Mouse (Mus musculus) testis, postnatal 10 days (tissue): Measurements from ENCODE around the gene Dhx38.
A peak's percentile ranks its signal among the peaks of the same experiment; 100 is the strongest.

Experiments used
- DNase-seq: peaks from one replicate; pipeline ENCODE4 v3.0.0; 2021; ENCODE audit warnings: low spot score

Gene Dhx38

GRCm38 (mm10) chr8:109565498-109566333 is at the start of gene Dhx38, which contains the start of gene Txnl4b:
Gene Dhx38, minus strand, starts transcription at chr8:109565861.
Gene Txnl4b, plus strand, starts transcription at chr8:109565892.
- DNase-seq, result peak; percentile 97

GRCm38 (mm10) chr8:109614243-109615210 is 48.9 kb upstream of the Dhx38 start, which contains the start of gene Pkd1l3:
Gene Pkd1l3, plus strand, starts transcription at chr8:109614517.
- DNase-seq, result no peak

GRCm38 (mm10) chr8:109609153-109609502 is 43.5 kb upstream of the Dhx38 start:
- peak; percentile 55 for DNase-seq

DNA sequence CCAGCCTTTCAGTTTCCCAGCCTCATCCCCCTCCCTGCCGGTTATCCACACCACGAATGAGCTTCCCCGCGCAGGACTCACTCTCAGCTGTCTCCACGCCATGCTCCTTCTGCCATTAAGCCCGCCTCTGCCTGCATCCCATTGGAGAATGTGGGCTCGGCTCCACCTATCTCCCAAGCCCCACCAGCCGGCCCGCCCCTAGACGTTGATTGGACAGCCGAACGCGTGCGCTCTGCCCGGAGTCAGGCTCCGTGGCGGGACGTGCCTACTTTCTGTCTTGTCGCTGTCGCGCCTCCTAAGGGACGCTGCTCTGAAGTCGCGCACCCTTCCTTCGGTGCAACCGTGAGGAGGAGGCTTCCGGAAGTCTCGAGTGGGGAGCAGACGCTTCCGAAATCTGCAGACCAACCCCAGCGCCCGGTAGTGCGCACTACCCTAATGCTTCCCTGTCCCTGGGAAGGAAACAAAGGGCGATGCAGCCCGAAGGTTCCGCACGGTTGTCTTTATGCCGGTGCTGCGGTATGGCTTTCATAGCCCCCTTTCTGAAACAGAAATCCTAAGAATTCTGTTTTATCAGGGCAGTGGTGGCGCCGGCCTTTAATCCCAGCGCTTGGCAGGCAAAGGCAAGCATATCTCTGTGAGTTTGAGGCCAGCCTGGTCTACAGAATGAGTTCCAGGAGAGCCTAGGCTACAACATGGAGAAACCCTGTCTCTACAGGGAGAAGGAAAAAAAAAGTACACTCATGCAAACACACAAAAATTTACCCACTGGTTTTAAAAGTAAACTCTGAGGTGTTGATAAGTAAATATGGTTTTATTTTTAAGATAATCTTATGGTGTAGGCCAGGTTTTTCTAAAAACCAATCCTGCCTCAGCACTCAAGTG is 42.9 kb upstream of the Dhx38 start, which contains the start of gene Dhodh:
TSS of gene Dhodh (minus strand) at position 403 of the 882 bp plus-strand sequence.
- DNase-seq, result peak; percentile 96

GRCm38 (mm10) chr8:109607650-109608049 is 42.0 kb upstream of the Dhx38 start:
- no peak for DNase-seq

GRCm38 (mm10) chr8:109606725-109607124 is 41.1 kb upstream of the Dhx38 start:
- DNase-seq, result no peak

GRCm38 (mm10) chr8:109595854-109596253 is 30.2 kb upstream of the Dhx38 start:
- DNase-seq, result peak; percentile 80

DNA sequence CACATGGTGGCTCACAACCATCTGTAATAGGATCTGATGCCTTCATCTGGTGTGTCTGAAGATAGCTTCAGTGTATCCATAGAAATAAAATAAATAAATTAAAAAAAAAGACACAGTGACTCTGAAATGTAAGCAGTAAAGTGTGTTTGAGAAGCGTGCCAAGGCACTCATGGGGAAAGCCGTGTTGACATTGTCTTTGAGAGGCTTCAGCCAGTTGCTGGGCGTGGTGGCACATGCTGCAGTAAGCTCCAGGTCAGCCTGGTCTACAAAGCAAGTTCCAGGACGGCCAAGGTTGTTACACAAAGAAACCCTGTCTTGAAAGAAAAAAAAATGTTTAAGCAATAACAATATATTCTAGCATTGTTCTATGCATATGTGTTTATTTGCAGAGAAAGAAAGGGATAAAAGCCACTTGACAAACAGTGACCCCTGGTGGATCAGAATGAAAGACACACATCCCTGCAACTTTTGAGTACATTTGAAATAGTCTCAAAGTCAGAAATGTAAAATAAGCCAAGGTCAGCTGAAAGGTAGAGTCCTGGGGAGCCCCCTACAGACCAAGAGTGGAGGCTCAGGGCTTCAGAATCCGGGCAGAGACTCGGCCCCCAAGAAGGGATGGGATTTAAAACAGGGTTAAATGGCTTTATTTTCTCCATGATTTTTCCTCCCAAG is 27.6 kb upstream of the Dhx38 start:
- no peak for DNase-seq

DNA sequence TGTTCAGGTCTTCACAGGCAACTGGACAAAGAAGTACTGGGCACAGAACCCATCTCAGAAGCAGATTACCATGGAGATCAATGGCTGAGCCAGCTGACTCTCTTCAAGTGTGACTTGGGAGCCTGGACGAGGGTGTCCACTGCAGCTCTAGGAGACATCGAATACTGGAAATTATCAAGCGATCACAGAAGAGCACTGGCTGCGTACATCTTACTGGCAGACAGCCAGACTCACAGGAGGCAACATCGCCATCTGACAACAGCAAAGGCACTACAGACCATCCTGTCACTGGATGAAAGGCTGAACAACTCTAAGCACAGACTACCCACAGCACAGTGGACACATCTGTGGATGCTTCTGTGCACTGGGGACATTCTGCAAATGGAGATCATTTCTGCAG is 26.5 kb upstream of the Dhx38 start:
- DNase-seq, result no peak

DNA sequence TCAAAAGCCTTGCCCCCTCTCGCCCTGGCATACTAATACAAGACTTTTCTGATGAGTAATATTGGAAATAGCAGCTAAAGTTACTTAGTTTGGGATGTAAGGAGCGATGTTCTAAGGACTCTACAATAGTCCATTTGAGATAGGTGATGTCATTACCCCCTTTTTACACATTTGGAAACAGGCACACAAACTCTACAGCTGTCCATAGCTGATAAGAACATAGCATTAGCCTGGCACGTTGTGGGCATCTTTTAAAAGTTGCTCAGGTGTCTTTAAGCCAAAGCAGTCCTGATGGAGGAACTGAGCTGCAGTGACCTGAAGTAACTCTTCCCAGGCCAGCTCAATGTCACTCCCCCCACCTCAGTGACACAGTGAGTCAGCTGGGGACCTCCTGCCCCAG is 25.7 kb upstream of the Dhx38 start:
- DNase-seq, result no peak

- DNase-seq, result no peak
Observed at GRCm38 (mm10) chr8:109590901-109591300, 25.2 kb upstream of the Dhx38 start.

DNA sequence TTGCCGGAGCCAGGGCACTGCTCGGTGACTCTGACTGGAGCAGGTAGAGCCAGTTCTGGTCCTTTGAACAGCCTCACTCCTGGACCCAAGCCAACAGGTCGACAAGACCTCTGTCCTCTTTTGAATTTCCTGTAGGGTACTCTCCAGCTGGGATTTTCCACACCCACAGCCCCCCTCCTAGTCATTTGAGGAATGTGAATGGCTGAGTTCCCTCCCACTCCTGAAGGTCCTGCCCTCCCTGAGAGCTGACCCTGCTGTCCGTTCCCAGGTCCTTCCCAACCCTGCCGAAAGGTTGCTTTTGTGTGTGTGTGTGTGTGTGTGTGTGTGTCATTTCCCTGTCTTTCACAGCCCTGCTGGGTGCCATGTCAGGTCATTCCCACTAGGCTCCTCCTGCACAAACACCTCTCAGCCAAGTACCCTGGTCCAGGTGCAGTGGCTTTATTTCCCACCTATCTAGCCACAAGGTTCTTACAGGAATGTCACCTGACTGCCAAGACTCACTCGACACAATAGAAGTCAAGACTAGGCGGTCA is 21.4 kb upstream of the Dhx38 start:
- no peak for DNase-seq

GRCm38 (mm10) chr8:109585652-109586051 is 20.0 kb upstream of the Dhx38 start:
- DNase-seq, result no peak

DNA sequence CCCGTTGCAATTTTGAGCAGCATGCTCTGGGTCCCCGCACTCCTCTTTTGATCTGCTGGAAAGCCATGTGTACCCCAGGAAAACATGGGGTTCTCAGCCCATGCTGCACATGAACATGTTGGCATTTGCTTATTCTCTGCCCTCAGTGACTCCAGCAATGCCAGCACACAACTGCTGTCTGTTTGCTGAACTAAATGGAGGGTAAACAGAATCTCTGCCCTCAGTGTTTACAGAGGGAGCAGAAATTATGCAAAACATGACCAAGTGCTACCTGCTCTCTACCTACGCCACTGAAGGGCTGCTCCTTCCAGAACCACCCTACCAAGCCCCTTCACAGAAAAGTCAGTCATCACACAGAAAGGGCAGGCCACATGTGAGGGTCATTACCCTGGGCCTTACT is 19.2 kb upstream of the Dhx38 start:
- DNase-seq, result no peak

DNA sequence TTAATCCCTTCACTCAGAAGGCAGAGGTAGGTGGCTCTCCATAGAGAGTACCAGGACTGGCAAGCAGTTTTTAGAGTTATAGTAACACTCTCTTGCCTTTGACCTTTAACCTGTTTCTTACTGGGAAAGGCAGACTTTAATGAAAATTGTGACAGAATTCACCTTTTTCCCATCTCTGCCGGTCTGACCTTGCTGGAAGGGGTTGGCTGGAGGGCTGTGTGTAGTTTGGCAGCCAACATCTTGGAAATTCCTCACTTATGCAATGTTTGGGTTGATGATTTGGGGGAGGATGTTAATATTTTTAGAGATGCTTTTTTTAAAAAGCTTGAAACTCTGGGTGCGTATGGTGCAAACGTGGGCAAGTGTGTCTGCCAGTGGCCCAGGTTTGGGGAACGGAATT is 18.6 kb upstream of the Dhx38 start:
- DNase-seq, result no peak

GRCm38 (mm10) chr8:109578900-109579301 is 13.2 kb upstream of the Dhx38 start, which contains the start of gene Hp:
Gene Hp, minus strand, starts transcription at chr8:109579172.
- no peak for DNase-seq

- no peak for DNase-seq
Observed at GRCm38 (mm10) chr8:109576311-109576710, 10.7 kb upstream of the Dhx38 start.

- no peak for DNase-seq
Observed at GRCm38 (mm10) chr8:109571139-109571538, 5.5 kb upstream of the Dhx38 start.

GRCm38 (mm10) chr8:109564766-109565165 is 895 bp downstream of the Dhx38 start:
- no peak for DNase-seq

DNA sequence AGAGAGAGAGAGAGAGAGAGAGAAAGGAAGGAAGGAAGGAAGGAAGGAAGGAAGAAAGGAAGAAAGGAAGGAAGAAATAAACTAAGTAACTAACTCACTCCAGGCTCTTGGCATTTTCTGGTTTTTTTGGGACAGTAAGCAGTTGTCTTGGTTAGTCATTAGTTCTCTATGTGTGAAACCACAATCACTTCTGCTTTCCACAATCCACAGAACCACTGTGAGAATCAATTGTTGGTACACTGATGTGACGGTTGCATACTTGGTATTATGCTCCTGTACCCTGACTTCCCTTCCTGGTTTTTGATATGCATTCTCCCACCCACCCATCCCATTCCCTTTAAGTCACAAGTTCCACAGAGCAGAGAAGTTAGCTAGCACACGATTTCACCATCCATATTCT is 1.8 kb downstream of the Dhx38 start:
- DNase-seq, result no peak

DNA sequence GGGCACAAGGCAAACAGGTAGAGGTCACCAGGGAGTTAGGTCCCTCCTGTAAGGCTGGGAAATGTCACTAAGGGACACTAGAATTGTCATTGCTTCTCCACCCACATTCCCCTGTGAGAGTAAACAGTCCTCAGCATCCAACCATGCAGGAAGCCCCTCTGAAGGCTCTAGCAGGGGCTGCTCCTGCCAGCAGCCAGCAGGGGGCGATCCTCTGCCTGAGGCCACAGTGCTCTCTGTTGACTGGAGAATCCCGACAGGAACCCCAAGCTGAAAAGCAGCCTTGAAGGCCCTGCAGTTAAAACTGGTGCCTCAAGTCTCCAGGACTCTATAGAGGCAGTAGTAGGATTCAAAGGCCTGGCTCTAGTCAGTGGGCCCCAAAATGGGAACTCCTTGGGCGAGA is 14.0 kb downstream of the Dhx38 start:
- DNase-seq, result no peak
